ENCODE assay signal across 1 mouse cellular context in the genomic region with DNA sequence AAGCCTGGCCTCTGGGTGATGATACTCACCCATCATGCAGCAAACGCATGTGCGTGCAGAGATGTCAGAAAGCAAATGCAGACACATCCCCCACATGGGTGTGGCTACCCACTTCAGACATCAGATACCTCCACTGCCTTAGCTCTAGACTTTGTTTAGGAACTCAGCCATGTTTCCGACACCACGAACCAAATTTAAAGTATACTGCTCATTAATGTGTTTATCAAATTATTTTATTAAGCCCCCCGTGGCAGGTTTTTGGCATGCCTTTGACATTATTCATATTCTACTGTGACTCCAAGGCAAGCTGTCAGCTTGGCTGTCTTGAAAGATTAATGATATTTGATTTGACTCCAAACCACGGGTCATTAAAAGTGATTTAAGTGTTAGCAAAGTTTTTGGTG.
TF ChIP-seq lines count a peak whose summit lies in the region.

No protein-coding gene starts in this region.

TF ChIP-seq in MEL, 35 proteins besides CTCF, POLR2A, EP300 and RAD21:
- TF ChIP-seq ZNF384 (IDR thresholded peaks at IDR 0.05; ENCODE audit: low read depth, low read length): no peak
- TF ChIP-seq E2F4 (IDR thresholded peaks at IDR 0.05; ENCODE audit: borderline replicate concordance, low read depth, low read length): no peak
- TF ChIP-seq CHD1 (IDR thresholded peaks at IDR 0.05; ENCODE audit: low read depth, low read length): no peak
- TF ChIP-seq ZC3H11A (IDR thresholded peaks at IDR 0.05; ENCODE audit: low read depth, low read length): no peak
- no peak for TF ChIP-seq MAZ (IDR thresholded peaks at IDR 0.05; ENCODE audit: low read depth, low read length)
- no peak for TF ChIP-seq MEF2A (IDR thresholded peaks at IDR 0.05; ENCODE audit: extremely low read depth, insufficient replicate concordance, low read depth, low read length, poor library complexity, severe bottlenecking)
- TF ChIP-seq BHLHE40 (IDR thresholded peaks at IDR 0.05; ENCODE audit: borderline replicate concordance, low read depth, low read length): no peak
- TF ChIP-seq ETS1 (IDR thresholded peaks at IDR 0.05; ENCODE audit: low read depth, low read length): no peak
